Mouse (Mus musculus) hindbrain, embryonic 10.5 days (tissue): ENCODE measurements at regions not wholly inside any gene's neighbourhood (a gene's known extent, or its start where the extent isn't known, plus 50 kb on each side); places are given as distances from the start of the nearest gene placed in this dataset.
A peak's percentile ranks its signal among the peaks of the same experiment; 100 is the strongest.

ENCODE experiments used
- DNase-seq: peaks from one replicate; pipeline ENCODE4 v3.0.0-alpha.2; 2017; ENCODE audit warnings: low spot score
- H3K27ac ChIP-seq: fragments of 300-500 bp; sonication (generic); 2 replicates; pipeline ENCODE4 v1.5.1; 2016; ENCODE audit warnings: mild to moderate bottlenecking, moderate library complexity
- H3K27me3 ChIP-seq: fragments of 300-500 bp; sonication (generic); 2 replicates; pipeline ENCODE4 v1.6.1; 2016; ENCODE audit warnings: mild to moderate bottlenecking; ENCODE audit not compliant: poor library complexity, insufficient read depth, severe bottlenecking
- H3K36me3 ChIP-seq: fragments of 300-500 bp; sonication (generic); 2 replicates; pipeline ENCODE4 v1.6.1; 2016; ENCODE audit warnings: mild to moderate bottlenecking, moderate library complexity
- H3K4me1 ChIP-seq: fragments of 300-500 bp; sonication (generic); replicated peaks from 2 replicates; pipeline ENCODE4 v1.6.1; 2016; ENCODE audit warnings: mild to moderate bottlenecking
- H3K4me3 ChIP-seq: fragments of 300-500 bp; sonication (generic); 2 replicates; pipeline ENCODE4 v1.5.1; 2016; ENCODE audit warnings: mild to moderate bottlenecking, moderate library complexity
- H3K9me3 ChIP-seq: fragments of 300-500 bp; sonication (generic); 2 replicates; pipeline ENCODE4 v1.6.1; 2016; ENCODE audit warnings: mild to moderate bottlenecking, moderate library complexity
- WGBS: fragments of 180-500 bp; shearing (Covaris S2); methylation state at CpG from one replicate; pipeline ENCODE4 v1.1.7; 2016; 5-methylcytosine and 5-hydroxymethylcytosine counted together

- Histone ChIP-seq H3K9me3 (no peaks in the 10 kb centered on the region), H3K36me3 (no peaks in the 10 kb centered on the region), H3K4me1 (peaks cover 7% of the 10 kb centered on the region; the same call in 1 of the 2 replicates), H3K4me3 (no peak overlapping the region), H3K27ac (no peak overlapping the region), H3K27me3 (no peaks in the 10 kb centered on the region)
- 84% methylated on average over 4 of the region's 4 CpGs for WGBS
- no peak for DNase-seq
Observed at GRCm38 (mm10) chr4:55664822-55665221, 132.6 kb upstream of the Klf4 start.

GRCm38 (mm10) chr4:55663856-55664255 lies 131.6 kb upstream of the Klf4 start:
- no peak for DNase-seq
- Histone ChIP-seq H3K9me3 (no peaks in the 10 kb centered on the region), H3K4me1 (peaks cover 7% of the 10 kb centered on the region; the same call in 1 of the 2 replicates), H3K27ac (no peak overlapping the region), H3K27me3 (no peaks in the 10 kb centered on the region), H3K4me3 (no peak overlapping the region), H3K36me3 (no peaks in the 10 kb centered on the region)
- 44% methylated on average over 5 of the region's 5 CpGs for WGBS

DNA sequence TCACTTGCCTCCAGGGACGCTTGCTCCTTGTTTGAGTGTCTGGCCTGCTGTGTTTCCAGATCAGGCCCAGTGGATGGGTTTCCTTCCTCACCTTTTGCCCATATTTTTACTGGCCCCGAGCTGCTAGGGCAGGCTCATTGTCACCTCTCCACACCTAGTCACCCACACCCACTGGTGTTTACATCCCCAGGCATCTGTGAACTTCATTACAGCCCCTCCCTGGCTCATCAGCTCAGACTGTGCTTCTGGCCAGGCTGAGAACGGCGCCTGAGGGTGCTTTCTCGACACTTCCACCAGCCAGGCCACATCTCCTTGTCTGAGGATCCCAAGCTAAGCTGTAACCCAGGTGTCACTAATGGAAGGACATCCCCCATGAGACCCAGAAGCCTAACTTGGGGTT lies 129.8 kb upstream of the Klf4 start:
- WGBS, result 57% methylated on average over 5 of the region's 5 CpGs

DNA sequence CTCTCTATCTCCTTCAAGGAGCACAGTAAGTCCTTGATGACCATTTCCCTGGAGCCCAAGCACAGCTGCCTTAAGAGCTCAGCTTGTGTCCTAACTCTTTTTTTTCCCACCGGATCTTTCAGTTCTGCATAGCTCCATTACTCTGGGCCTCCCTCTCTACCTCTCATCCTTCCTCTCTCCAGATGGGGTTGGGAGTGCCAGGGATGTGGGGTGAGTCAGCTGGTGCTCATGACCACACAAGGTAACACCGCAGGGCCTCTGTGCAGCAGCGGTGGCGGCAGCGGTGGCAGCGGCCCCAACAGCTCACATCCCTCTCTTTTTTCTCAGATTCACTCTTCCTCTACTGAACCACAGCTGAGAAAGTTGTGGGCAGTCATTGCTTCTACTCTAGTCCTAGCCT lies 126.6 kb upstream of the Klf4 start:
- Histone ChIP-seq H3K4me1 (peaks cover 6% of the 10 kb centered on the region; the same call in 1 of the 2 replicates), H3K27ac (no peak overlapping the region), H3K9me3 (no peaks in the 10 kb centered on the region), H3K36me3 (no peaks in the 10 kb centered on the region), H3K27me3 (peaks cover 4% of the 10 kb centered on the region; the same call in 1 of the 2 replicates), H3K4me3 (no peak overlapping the region)
- no peak for DNase-seq
- 92% methylated on average over 6 of the region's 6 CpGs for WGBS

More for the DNA sequence above, 129.8 kb upstream of the Klf4 start:
- Histone ChIP-seq H3K27me3 (no peaks in the 10 kb centered on the region), H3K27ac (no peak overlapping the region), H3K36me3 (no peaks in the 10 kb centered on the region), H3K9me3 (no peaks in the 10 kb centered on the region), H3K4me1 (peaks cover 7% of the 10 kb centered on the region; the same call in 1 of the 2 replicates), H3K4me3 (no peak overlapping the region)
- no peak for DNase-seq

GRCm38 (mm10) chr4:55655329-55655728 lies 123.1 kb upstream of the Klf4 start:
- H3K27ac ChIP-seq, result no peak overlapping the region

GRCm38 (mm10) chr4:55652628-55653027 lies 120.4 kb upstream of the Klf4 start:
- no peak for DNase-seq
- Histone ChIP-seq H3K36me3 (no peaks in the 10 kb centered on the region), H3K4me3 (no peak overlapping the region), H3K27me3 (peaks cover 43% of the 10 kb centered on the region), H3K4me1 (peaks cover 17% of the 10 kb centered on the region), H3K9me3 (no peaks in the 10 kb centered on the region), H3K27ac (no peak overlapping the region)
- WGBS, result 80% methylated on average over 5 of the region's 5 CpGs

More at GRCm38 (mm10) chr4:55655329-55655728, 123.1 kb upstream of the Klf4 start:
- 82% methylated on average over 2 of the region's 2 CpGs for WGBS
- Histone ChIP-seq H3K27me3 (peaks cover 28% of the 10 kb centered on the region), H3K4me3 (no peak overlapping the region), H3K9me3 (no peaks in the 10 kb centered on the region), H3K4me1 (peaks cover 15% of the 10 kb centered on the region), H3K36me3 (no peaks in the 10 kb centered on the region)
- no peak for DNase-seq

GRCm38 (mm10) chr4:55651811-55652410 lies 119.6 kb upstream of the Klf4 start:
- H3K36me3 ChIP-seq, result no peaks in the 10 kb centered on the region
- peak overlapping the region; percentile 72 for H3K4me3 ChIP-seq
- DNase-seq, result peak; percentile 25
- H3K9me3 ChIP-seq, result no peaks in the 10 kb centered on the region
- 11% methylated on average over 12 of the region's 12 CpGs for whole genome bisulfite sequencing
- peaks cover 17% of the 10 kb centered on the region for H3K4me1 ChIP-seq
- H3K27ac ChIP-seq, result peak overlapping the region; percentile 92
- H3K27me3 ChIP-seq, result peaks cover 43% of the 10 kb centered on the region

GRCm38 (mm10) chr4:55651051-55651763 lies 118.9 kb upstream of the Klf4 start:
- Histone ChIP-seq H3K27ac (peak overlapping the region; percentile 92), H3K9me3 (no peaks in the 10 kb centered on the region), H3K27me3 (peaks cover 43% of the 10 kb centered on the region), H3K36me3 (no peaks in the 10 kb centered on the region), H3K4me1 (peaks cover 17% of the 10 kb centered on the region), H3K4me3 (peak overlapping the region; percentile 72)
- DNase-seq, result peak; percentile 80
- under 1% methylated on average over 56 of the region's 56 CpGs for WGBS

GRCm38 (mm10) chr4:55650186-55650585 lies 117.9 kb upstream of the Klf4 start:
- no peaks in the 10 kb centered on the region for H3K9me3 ChIP-seq
- 61% methylated on average over 7 of the region's 7 CpGs for WGBS
- no peak for DNase-seq

DNA sequence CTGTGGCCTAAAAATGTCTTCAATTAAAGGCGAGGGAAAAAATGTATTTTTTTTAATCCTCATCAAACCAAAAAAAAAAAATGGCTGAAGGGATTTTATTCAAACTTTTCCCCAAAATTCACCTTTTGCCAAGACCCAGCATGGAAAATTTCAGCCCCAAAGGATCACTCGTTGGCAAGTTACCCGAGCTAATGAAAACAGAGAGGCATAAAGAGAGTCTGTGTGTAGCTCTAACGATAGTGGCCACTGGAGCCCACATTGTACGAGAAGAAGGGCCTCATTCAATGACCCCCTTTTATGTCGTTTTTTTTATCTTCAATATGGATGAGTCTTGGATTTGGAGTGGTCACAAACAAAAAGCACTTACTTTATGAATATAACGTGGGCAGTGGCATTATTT lies 116.1 kb upstream of the Klf4 start:
- no peak for DNase-seq
- H3K9me3 ChIP-seq, result no peaks in the 10 kb centered on the region
- WGBS, result 63% methylated on average over 7 of the region's 7 CpGs
- no peaks in the 10 kb centered on the region for H3K36me3 ChIP-seq
- H3K4me1 ChIP-seq, result peaks cover 19% of the 10 kb centered on the region
- peaks cover 33% of the 10 kb centered on the region for H3K27me3 ChIP-seq
- no peak overlapping the region for H3K27ac ChIP-seq
- H3K4me3 ChIP-seq, result no peak overlapping the region

More at GRCm38 (mm10) chr4:55650186-55650585, 117.9 kb upstream of the Klf4 start:
- H3K4me1 ChIP-seq, result peaks cover 18% of the 10 kb centered on the region
- H3K27ac ChIP-seq, result peak overlapping the region; percentile 92; the same call in 1 of the 2 replicates
- peak overlapping the region; percentile 72 for H3K4me3 ChIP-seq
- no peaks in the 10 kb centered on the region for H3K36me3 ChIP-seq
- peaks cover 43% of the 10 kb centered on the region for H3K27me3 ChIP-seq

GRCm38 (mm10) chr4:55645432-55645831 lies 113.2 kb upstream of the Klf4 start:
- no peaks in the 10 kb centered on the region for H3K36me3 ChIP-seq
- H3K9me3 ChIP-seq, result no peaks in the 10 kb centered on the region
- 80% methylated on average over 3 of the region's 3 CpGs for WGBS
- no peak overlapping the region for H3K4me3 ChIP-seq
- DNase-seq, result no peak
- peaks cover 5% of the 10 kb centered on the region for H3K4me1 ChIP-seq
- no peak overlapping the region for H3K27ac ChIP-seq
- peaks cover 15% of the 10 kb centered on the region for H3K27me3 ChIP-seq

- Histone ChIP-seq H3K36me3 (no peaks in the 10 kb centered on the region), H3K4me1 (0 out of 2 replicates have a peak, but pooled peaks cover 2% of the 10 kb centered on the region), H3K27ac (no peak overlapping the region), H3K27me3 (peaks cover 10% of the 10 kb centered on the region; the same call in 1 of the 2 replicates), H3K9me3 (no peaks in the 10 kb centered on the region), H3K4me3 (no peak overlapping the region)
- 70% methylated on average over 2 of the region's 2 CpGs for WGBS
- no peak for DNase-seq
Observed at GRCm38 (mm10) chr4:55644895-55645294, 112.6 kb upstream of the Klf4 start.

DNA sequence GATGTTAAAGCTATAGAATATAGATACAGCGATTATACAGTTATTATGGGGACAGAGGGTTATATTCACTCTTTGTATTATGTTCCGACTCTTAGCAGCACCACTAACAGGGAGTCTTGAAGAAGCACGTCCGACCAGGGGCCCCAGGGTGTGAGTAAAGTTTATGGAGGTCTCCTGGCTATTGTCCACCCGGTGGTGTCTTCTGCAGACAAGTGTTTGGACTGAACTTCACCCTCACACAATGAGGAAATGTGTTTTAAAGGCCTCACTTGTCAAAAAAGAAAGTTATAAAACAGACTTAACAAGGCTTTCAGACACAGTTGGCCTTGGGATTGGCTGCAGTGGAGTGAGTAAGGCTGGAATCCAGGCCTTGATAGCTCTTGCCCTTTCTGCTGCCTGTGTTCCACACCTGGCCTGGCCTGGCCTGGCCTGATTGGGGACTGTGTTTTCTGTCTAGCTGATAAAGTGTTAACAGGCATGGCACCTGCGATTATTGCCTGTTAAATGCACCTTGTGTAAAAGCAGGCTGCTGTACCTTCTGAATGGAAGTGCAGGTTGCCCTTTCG lies 102.8 kb upstream of the Klf4 start:
- Histone ChIP-seq H3K27ac (no peak overlapping the region), H3K27me3 (no peaks in the 10 kb centered on the region), H3K9me3 (no peaks in the 10 kb centered on the region), H3K4me1 (0 out of 2 replicates have a peak, but pooled peaks cover 3% of the 10 kb centered on the region), H3K36me3 (no peaks in the 10 kb centered on the region), H3K4me3 (no peak overlapping the region)
- no peak for DNase-seq
- WGBS, result 88% methylated on average over 7 of the region's 7 CpGs
